Mouse (Mus musculus): Measurements from ENCODE around the gene Prtn3. TPM values are rescaled to one million over a fixed set of nuclear protein-coding genes. Genes with fewer than 3 reads are reported as not detected.

Gene Prtn3
- polyA plus RNA-seq, 1 experiment from 2014 or later = 10.1 TPM

GRCm38 (mm10) chr10:79853860-79854795 lies 20.1 kb upstream of the Prtn3 start, which contains the start of gene Ptbp1:
Gene Ptbp1 (plus strand): TSS chr10:79854427.
- H3K27me3 ChIP-seq (ENCODE audit: control insufficient read depth, insufficient read depth, low read length) = no peaks in the 10 kb centered on the region
- peaks cover 61% of the 10 kb centered on the region for H3K4me1 ChIP-seq (replicated peaks; ENCODE audit: control insufficient read depth, insufficient read depth, low read length)
- H3K4me2 ChIP-seq (replicated peaks) = peak within 1 kb of the TSS; percentile 98
- DNase-seq (ENCODE audit: low spot score) (peak; percentile 99), ATAC-seq (ENCODE audit: low FRiP score) (peak; percentile 93)
- H3K36me3 ChIP-seq (replicated peaks; ENCODE audit: control insufficient read depth, insufficient read depth) = peaks cover 28% of the 10 kb centered on the region
- under 1% methylated on average over 74 of the region's 75 CpGs for WGBS
- peak within 1 kb of the TSS; percentile 100 for H3K27ac ChIP-seq
- H3K4me3 ChIP-seq (replicated peaks; ENCODE audit: low read length) = peak within 1 kb of the TSS; percentile 95
- no peaks in the 10 kb centered on the region for H3K9me3 ChIP-seq (ENCODE audit: control insufficient read depth, low read length)
- H3K9ac ChIP-seq = peak within 1 kb of the TSS; percentile 98

GRCm38 (mm10) chr10:79854801-79855541 lies 19.3 kb upstream of the Prtn3 start:
- DNase-seq (ENCODE audit: low spot score) = peak; percentile 72
- WGBS = under 1% methylated on average over 77 of the region's 83 CpGs

GRCm38 (mm10) chr10:79855558-79856184 lies 18.6 kb upstream of the Prtn3 start:
- H3K36me3 ChIP-seq (replicated peaks; ENCODE audit: control insufficient read depth, insufficient read depth) = peaks cover 43% of the 10 kb centered on the region
- H3K4me3 ChIP-seq (replicated peaks; ENCODE audit: low read length) = peak overlapping the region; percentile 95
- H3K27ac ChIP-seq = peak overlapping the region; percentile 100
- no peak for ATAC-seq (ENCODE audit: low FRiP score)
- DNase-seq (ENCODE audit: low spot score) = no peak
- H3K4me1 ChIP-seq (replicated peaks; ENCODE audit: control insufficient read depth, insufficient read depth, low read length) = peaks cover 62% of the 10 kb centered on the region
- peak overlapping the region; percentile 98 for H3K9ac ChIP-seq
- H3K4me2 ChIP-seq (replicated peaks) = peak overlapping the region; percentile 98
- H3K27me3 ChIP-seq (ENCODE audit: control insufficient read depth, insufficient read depth, low read length) = no peaks in the 10 kb centered on the region
- no peaks in the 10 kb centered on the region for H3K9me3 ChIP-seq (ENCODE audit: control insufficient read depth, low read length)
- 2% methylated on average over 10 of the region's 10 CpGs for WGBS

More at GRCm38 (mm10) chr10:79854801-79855541, 19.3 kb upstream of the Prtn3 start:
- peak; percentile 9 for ATAC-seq (ENCODE audit: low FRiP score)
- peak overlapping the region; percentile 95 for H3K4me3 ChIP-seq (replicated peaks; ENCODE audit: low read length)
- H3K9me3 ChIP-seq (ENCODE audit: control insufficient read depth, low read length) = no peaks in the 10 kb centered on the region
- peak overlapping the region; percentile 98 for H3K9ac ChIP-seq
- peaks cover 36% of the 10 kb centered on the region for H3K36me3 ChIP-seq (replicated peaks; ENCODE audit: control insufficient read depth, insufficient read depth)
- peak overlapping the region; percentile 100 for H3K27ac ChIP-seq
- peaks cover 62% of the 10 kb centered on the region for H3K4me1 ChIP-seq (replicated peaks; ENCODE audit: control insufficient read depth, insufficient read depth, low read length)
- H3K4me2 ChIP-seq (replicated peaks) = peak overlapping the region; percentile 98
- no peaks in the 10 kb centered on the region for H3K27me3 ChIP-seq (ENCODE audit: control insufficient read depth, insufficient read depth, low read length)

GRCm38 (mm10) chr10:79856280-79856679 lies 18.0 kb upstream of the Prtn3 start:
- H3K4me3 ChIP-seq (replicated peaks; ENCODE audit: low read length) = peak overlapping the region; percentile 95
- H3K4me2 ChIP-seq (replicated peaks) = peak overlapping the region; percentile 98
- WGBS = 39% methylated on average over 6 of the region's 6 CpGs
- no peaks in the 10 kb centered on the region for H3K9me3 ChIP-seq (ENCODE audit: control insufficient read depth, low read length)
- H3K27ac ChIP-seq = peak overlapping the region; percentile 29
- no peak for DNase-seq (ENCODE audit: low spot score)
- peak overlapping the region; percentile 98 for H3K9ac ChIP-seq
- no peaks in the 10 kb centered on the region for H3K27me3 ChIP-seq (ENCODE audit: control insufficient read depth, insufficient read depth, low read length)
- peaks cover 58% of the 10 kb centered on the region for H3K4me1 ChIP-seq (replicated peaks; ENCODE audit: control insufficient read depth, insufficient read depth, low read length)
- ATAC-seq (ENCODE audit: low FRiP score) = no peak
- peaks cover 49% of the 10 kb centered on the region for H3K36me3 ChIP-seq (replicated peaks; ENCODE audit: control insufficient read depth, insufficient read depth)

GRCm38 (mm10) chr10:79856704-79857451 lies 17.4 kb upstream of the Prtn3 start:
- Histone ChIP-seq H3K4me2 (replicated peaks) (peak overlapping the region; percentile 98), H3K27me3 (ENCODE audit: control insufficient read depth, insufficient read depth, low read length) (no peaks in the 10 kb centered on the region), H3K4me1 (replicated peaks; ENCODE audit: control insufficient read depth, insufficient read depth, low read length) (peaks cover 52% of the 10 kb centered on the region), H3K27ac (peak overlapping the region; percentile 29), H3K4me3 (replicated peaks; ENCODE audit: low read length) (peak overlapping the region; percentile 95), H3K36me3 (replicated peaks; ENCODE audit: control insufficient read depth, insufficient read depth) (peaks cover 55% of the 10 kb centered on the region), H3K9ac (peak overlapping the region; percentile 98), H3K9me3 (ENCODE audit: control insufficient read depth, low read length) (no peaks in the 10 kb centered on the region)
- no peak for ATAC-seq (ENCODE audit: low FRiP score)
- 54% methylated on average over 7 of the region's 7 CpGs for WGBS
- DNase-seq (ENCODE audit: low spot score) = no peak

GRCm38 (mm10) chr10:79857452-79857811 lies 16.8 kb upstream of the Prtn3 start:
- Histone ChIP-seq H3K27ac (peak overlapping the region; percentile 29; the same call in 1 of the 2 replicates), H3K9ac (peak overlapping the region; percentile 98), H3K4me3 (replicated peaks; ENCODE audit: low read length) (peak overlapping the region; percentile 95), H3K27me3 (ENCODE audit: control insufficient read depth, insufficient read depth, low read length) (no peaks in the 10 kb centered on the region), H3K4me1 (replicated peaks; ENCODE audit: control insufficient read depth, insufficient read depth, low read length) (peaks cover 47% of the 10 kb centered on the region), H3K36me3 (replicated peaks; ENCODE audit: control insufficient read depth, insufficient read depth) (peaks cover 61% of the 10 kb centered on the region), H3K9me3 (ENCODE audit: control insufficient read depth, low read length) (no peaks in the 10 kb centered on the region), H3K4me2 (replicated peaks) (peak overlapping the region; percentile 98)
- 21% methylated on average over 4 of the region's 4 CpGs for WGBS
- no peak for ATAC-seq (ENCODE audit: low FRiP score)
- DNase-seq (ENCODE audit: low spot score) = no peak

- H3K27ac ChIP-seq = peak overlapping the region; percentile 29; the same call in 1 of the 2 replicates
- peaks cover 42% of the 10 kb centered on the region for H3K4me1 ChIP-seq (replicated peaks; ENCODE audit: control insufficient read depth, insufficient read depth, low read length)
- ATAC-seq (ENCODE audit: low FRiP score) (no peak), DNase-seq (ENCODE audit: low spot score) (no peak)
- H3K27me3 ChIP-seq (ENCODE audit: control insufficient read depth, insufficient read depth, low read length) = no peaks in the 10 kb centered on the region
- H3K4me3 ChIP-seq (replicated peaks; ENCODE audit: low read length) = peak overlapping the region; percentile 95
- peaks cover 65% of the 10 kb centered on the region for H3K36me3 ChIP-seq (replicated peaks; ENCODE audit: control insufficient read depth, insufficient read depth)
- H3K9me3 ChIP-seq (ENCODE audit: control insufficient read depth, low read length) = no peaks in the 10 kb centered on the region
- WGBS = 78% methylated on average over 2 of the region's 2 CpGs
- peak overlapping the region; percentile 98; the same call in 1 of the 2 replicates for H3K9ac ChIP-seq
- H3K4me2 ChIP-seq (replicated peaks) = peak overlapping the region; percentile 98
Measured at GRCm38 (mm10) chr10:79857894-79858293, 16.4 kb upstream of the Prtn3 start.

- no peaks in the 10 kb centered on the region for H3K9me3 ChIP-seq (ENCODE audit: control insufficient read depth, low read length)
- H3K27me3 ChIP-seq (ENCODE audit: control insufficient read depth, insufficient read depth, low read length) = no peaks in the 10 kb centered on the region
- H3K4me3 ChIP-seq (replicated peaks; ENCODE audit: low read length) = 0 out of 2 replicates have a peak overlapping the region, but pooled peaks have one; percentile 95
- ATAC-seq (ENCODE audit: low FRiP score) (no peak), DNase-seq (ENCODE audit: low spot score) (peak; percentile 69)
- peaks cover 72% of the 10 kb centered on the region for H3K36me3 ChIP-seq (replicated peaks; ENCODE audit: control insufficient read depth, insufficient read depth)
- H3K4me1 ChIP-seq (replicated peaks; ENCODE audit: control insufficient read depth, insufficient read depth, low read length) = peaks cover 39% of the 10 kb centered on the region
- WGBS = 47% methylated on average over 17 of the region's 17 CpGs
- 0 out of 2 replicates have a peak overlapping the region, but pooled peaks have one; percentile 98 for H3K9ac ChIP-seq
- H3K27ac ChIP-seq = peak overlapping the region; percentile 29; the same call in 1 of the 2 replicates
- H3K4me2 ChIP-seq (replicated peaks) = peak overlapping the region; percentile 98
Measured at GRCm38 (mm10) chr10:79858416-79859074, 15.7 kb upstream of the Prtn3 start.
